ENCODE assay signal across 12 mouse cellular contexts in the genomic region with DNA sequence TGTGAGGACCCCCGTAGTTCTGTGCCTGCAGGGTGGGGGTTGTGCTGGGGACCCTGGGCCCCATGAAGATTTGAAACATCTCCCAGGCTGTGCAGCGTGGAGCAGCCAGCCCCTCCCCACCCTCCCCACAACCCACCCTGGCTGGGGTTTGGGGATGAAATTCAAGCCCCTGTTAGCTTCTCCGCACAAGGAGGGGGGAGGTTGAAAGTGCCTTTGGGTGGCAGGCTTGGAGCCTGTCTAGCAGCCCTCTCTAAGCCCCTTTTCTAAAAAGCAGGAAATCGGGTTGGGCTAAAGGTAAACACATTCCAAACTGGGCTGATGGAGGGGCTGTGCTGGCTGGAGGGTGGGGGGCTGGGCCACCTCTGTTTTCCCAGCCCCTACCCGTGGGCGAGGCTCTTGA. TPM values are rescaled to one million over a fixed set of nuclear protein-coding genes. Genes with fewer than 3 reads are reported as not detected.
DNase-seq lines count a peak whose midpoint lies in the region; ATAC-seq and TF ChIP-seq lines count a peak whose summit lies in the region.
"Had no signal": no experiment of that assay in that cellular context is flagged by ENCODE, and none has a peak within 500 bp of the region (broad histone marks: within the 10 kb centered on the region; RNA-seq: fewer than 3 reads in every experiment).

No protein-coding gene starts in this region.

- WGBS in forebrain, embryonic 12.5 days = 55% methylated on average over 6 of the region's 6 CpGs
- 52% methylated on average over 6 of the region's 6 CpGs for WGBS in forebrain, postnatal 0 days
- WGBS in kidney, embryonic 15.5 days = 17% methylated on average over 6 of the region's 6 CpGs
- WGBS in embryonic facial prominence, embryonic 15.5 days = 15% methylated on average over 6 of the region's 6 CpGs
- 53% methylated on average over 6 of the region's 6 CpGs for WGBS in liver, embryonic 16.5 days (ENCODE audit: insufficient replicate concordance)

- no peak for DNase-seq in forebrain, postnatal 0 days
- DNase-seq in kidney, adult 8-10 months = no peak
- DNase-seq in right cerebral cortex, adult 18-20 months = no peak
- DNase-seq in left cerebral cortex, postnatal 25 days (ENCODE audit: low spot score in 2 of 2) = no peak
- DNase-seq: cerebellum, postnatal 25 days; gastrocnemius, postnatal 36 days; kidney, adult 18-20 months had no signal

- ATAC-seq in forebrain, embryonic 12.5 days (ENCODE audit: low FRiP score) = no peak
- ATAC-seq in forebrain, postnatal 0 days = no peak
- no peak for ATAC-seq in kidney, embryonic 15.5 days (replicated peaks; ENCODE audit: low FRiP score)
- peak; percentile 12; the same call in 1 of the 2 replicates for ATAC-seq in embryonic facial prominence, embryonic 15.5 days (ENCODE audit: insufficient number of reproducible peaks, low FRiP score, low TSS enrichment, low read depth)
- ATAC-seq in liver, embryonic 16.5 days (ENCODE audit: low read depth) = no peak
- ATAC-seq: midbrain, embryonic 16.5 days had no signal

- no peaks in the 10 kb centered on the region for H3K36me3 ChIP-seq in forebrain, embryonic 12.5 days (replicated peaks)
- H3K36me3 ChIP-seq in forebrain, postnatal 0 days (ENCODE audit: insufficient read depth) = no peaks in the 10 kb centered on the region
- no peaks in the 10 kb centered on the region for H3K36me3 ChIP-seq in kidney, embryonic 15.5 days
- H3K36me3 ChIP-seq in embryonic facial prominence, embryonic 15.5 days = no peaks in the 10 kb centered on the region
- H3K36me3 ChIP-seq in liver, embryonic 16.5 days (ENCODE audit: control insufficient read depth, insufficient read depth) = no peaks in the 10 kb centered on the region

- no peak overlapping the region for H3K9ac ChIP-seq in forebrain, embryonic 12.5 days
- no peak overlapping the region for H3K9ac ChIP-seq in forebrain, postnatal 0 days
- H3K9ac ChIP-seq in kidney, embryonic 15.5 days = peak overlapping the region; percentile 5; the same call in 1 of the 2 replicates
- no peak overlapping the region for H3K9ac ChIP-seq in embryonic facial prominence, embryonic 15.5 days
- no peak overlapping the region for H3K9ac ChIP-seq in liver, embryonic 16.5 days (ENCODE audit: low read depth, low read length)

- peaks cover 17% of the 10 kb centered on the region; the same call in 1 of the 2 replicates for H3K27me3 ChIP-seq in forebrain, embryonic 12.5 days
- H3K27me3 ChIP-seq in forebrain, postnatal 0 days (ENCODE audit: insufficient read depth, low read length) = no peaks in the 10 kb centered on the region
- H3K27me3 ChIP-seq in kidney, embryonic 15.5 days = no peaks in the 10 kb centered on the region
- no peaks in the 10 kb centered on the region for H3K27me3 ChIP-seq in embryonic facial prominence, embryonic 15.5 days
- H3K27me3 ChIP-seq in liver, embryonic 16.5 days (ENCODE audit: control insufficient read depth, insufficient read depth, low read depth, low read length) = no peaks in the 10 kb centered on the region

- intact Hi-C loops in left cerebral cortex, postnatal 25 days (cut with DNase I) = no loop called here

- H3K27ac ChIP-seq in forebrain, embryonic 12.5 days = 0 out of 2 replicates have a peak overlapping the region, but pooled peaks have one; percentile 51
- no peak overlapping the region for H3K27ac ChIP-seq in forebrain, postnatal 0 days (ENCODE audit: low read depth, low read length)
- peak overlapping the region; percentile 93 for H3K27ac ChIP-seq in kidney, embryonic 15.5 days
- H3K27ac ChIP-seq in embryonic facial prominence, embryonic 15.5 days (replicated peaks) = peak overlapping the region; percentile 92
- peak overlapping the region; percentile 0; the same call in 1 of the 2 replicates for H3K27ac ChIP-seq in liver, embryonic 16.5 days (ENCODE audit: low read length)

- peaks cover 31% of the 10 kb centered on the region for H3K4me1 ChIP-seq in forebrain, embryonic 12.5 days
- H3K4me1 ChIP-seq in forebrain, postnatal 0 days (ENCODE audit: insufficient read depth) = no peaks in the 10 kb centered on the region
- peaks cover 94% of the 10 kb centered on the region for H3K4me1 ChIP-seq in kidney, embryonic 15.5 days
- peaks cover 78% of the 10 kb centered on the region for H3K4me1 ChIP-seq in embryonic facial prominence, embryonic 15.5 days
- H3K4me1 ChIP-seq in liver, embryonic 16.5 days (ENCODE audit: control insufficient read depth, low read depth, low read length) = peaks cover 15% of the 10 kb centered on the region

- H3K9me3 ChIP-seq in forebrain, embryonic 12.5 days = no peaks in the 10 kb centered on the region
- H3K9me3 ChIP-seq in forebrain, postnatal 0 days (ENCODE audit: low read length) = no peaks in the 10 kb centered on the region
- H3K9me3 ChIP-seq in kidney, embryonic 15.5 days (replicated peaks) = no peaks in the 10 kb centered on the region
- H3K9me3 ChIP-seq in embryonic facial prominence, embryonic 15.5 days (replicated peaks) = no peaks in the 10 kb centered on the region
- H3K9me3 ChIP-seq in liver, embryonic 16.5 days (replicated peaks; ENCODE audit: control insufficient read depth, low read length) = no peaks in the 10 kb centered on the region

- no peak for TF ChIP-seq CTCF in forebrain, postnatal 0 days (IDR thresholded peaks at IDR 0.05; ENCODE audit: low read depth)

- H3K4me2 ChIP-seq in forebrain, embryonic 12.5 days = no peak overlapping the region
- no peak overlapping the region for H3K4me2 ChIP-seq in forebrain, postnatal 0 days (ENCODE audit: low read depth)
- H3K4me2 ChIP-seq in kidney, embryonic 15.5 days = no peak overlapping the region
- H3K4me2 ChIP-seq in embryonic facial prominence, embryonic 15.5 days (replicated peaks) = no peak overlapping the region
- H3K4me2 ChIP-seq in liver, embryonic 16.5 days (ENCODE audit: low read depth, low read length) = no peak overlapping the region

- H3K4me3 ChIP-seq in forebrain, embryonic 12.5 days (replicated peaks) = no peak overlapping the region
- no peak overlapping the region for H3K4me3 ChIP-seq in forebrain, postnatal 0 days (ENCODE audit: low read depth, low read length)
- no peak overlapping the region for H3K4me3 ChIP-seq in kidney, embryonic 15.5 days (replicated peaks)
- H3K4me3 ChIP-seq in embryonic facial prominence, embryonic 15.5 days (replicated peaks) = no peak overlapping the region
- no peak overlapping the region for H3K4me3 ChIP-seq in liver, embryonic 16.5 days (ENCODE audit: low read depth, low read length)

RNA-seq across cellular contexts. Expression of a gene that starts 40.5 kb away (rescaled TPM):
- 10.8 and 15.9 TPM in 2 replicates for polyA plus RNA-seq in forebrain, embryonic 12.5 days (2016; fragmentation: Nextera tagmentation; extraction: Ambion mirVana)
- 44.8 and 73.5 TPM in 2 replicates for total RNA-seq in forebrain, postnatal 0 days (2014; rRNA removed)
- polyA plus RNA-seq in forebrain, postnatal 0 days (2015; fragmentation: Nextera tagmentation; extraction: Ambion mirVana) = 25.5 and 27.9 TPM in 2 replicates
- 25.8 and 26.8 TPM in 2 replicates for polyA plus RNA-seq in kidney, embryonic 15.5 days (2015; fragmentation: Nextera tagmentation; extraction: Ambion mirVana)
- polyA plus RNA-seq in embryonic facial prominence, embryonic 15.5 days (2015; fragmentation: Nextera tagmentation; extraction: Ambion mirVana) = 28.5 and 32.7 TPM in 2 replicates
- polyA plus RNA-seq in liver, embryonic 16.5 days (2015; fragmentation: Nextera tagmentation; extraction: Ambion mirVana) = 10.9 and 11.4 TPM in 2 replicates
- 1 to 10 TPM; 3.3 to 6.9 TPM for total RNA-seq in left cerebral cortex, postnatal 25 days (2021)
